Mouse (Mus musculus) gastrocnemius, postnatal 10 days (tissue): ENCODE measurements around the gene Fam3a. TPM values are rescaled to one million over a fixed set of nuclear protein-coding genes. Genes with fewer than 3 reads are reported as not detected.
"Not testable (repeated sequence)": the region's sequence is repeated elsewhere in the genome, so short reads cannot be mapped to it uniquely, and the experiment has no call there.

ENCODE experiments used
- DNase-seq: peaks from one replicate; pipeline ENCODE4 v3.0.0; 2021; ENCODE audit warnings: mixed read lengths
- long read RNA-seq, 2 experiments: library from polyadenylated mRNA; stranded (forward); transcript quantifications; one replicate each; pipeline ENCODE4 v2.0.0; 2021
- total RNA-seq, 2 experiments: library from RNA; stranded (reverse); gene quantifications; 2 replicates each; pipeline ENCODE4 v1.2.3; 2021

Gene Fam3a
- total RNA-seq: 10 to 100 TPM; 18.3 to 18.4 TPM
- long read RNA-seq, experiment 1, transcript Fam3a-206 (9 exons, 1,899 nt): major isoform, 16 of 30 reads
- long read RNA-seq, experiment 1, partial matches to known transcripts: 2 of 30 reads
- long read RNA-seq, experiment 1, other reads (novel, unspliced or antisense): 11 of 30 reads
- long read RNA-seq, experiment 2, transcript Fam3a-206 (9 exons, 1,899 nt): major isoform, 21 of 31 reads
- long read RNA-seq, experiment 2, partial matches to known transcripts: 0 of 31 reads
- long read RNA-seq, experiment 2, other reads (novel, unspliced or antisense): 10 of 31 reads

- peak; percentile 62 for DNase-seq
These were observed at the start of gene Fam3a, which contains the start of gene Ikbkg for GRCm38 (mm10) chrX:74392535-74393443. Gene Fam3a, minus strand, starts transcription at chrX:74393272. Gene Ikbkg, plus strand, starts transcription at chrX:74393290.

- peak; percentile 58 for DNase-seq
These were observed 36.3 kb upstream of the Fam3a start for GRCm38 (mm10) chrX:74429290-74429821.

- DNase-seq: peak; percentile 86
These were observed 35.8 kb upstream of the Fam3a start, which contains the start of gene G6pdx for GRCm38 (mm10) chrX:74428826-74429276. Gene G6pdx, minus strand, starts transcription at chrX:74429194.

DNA sequence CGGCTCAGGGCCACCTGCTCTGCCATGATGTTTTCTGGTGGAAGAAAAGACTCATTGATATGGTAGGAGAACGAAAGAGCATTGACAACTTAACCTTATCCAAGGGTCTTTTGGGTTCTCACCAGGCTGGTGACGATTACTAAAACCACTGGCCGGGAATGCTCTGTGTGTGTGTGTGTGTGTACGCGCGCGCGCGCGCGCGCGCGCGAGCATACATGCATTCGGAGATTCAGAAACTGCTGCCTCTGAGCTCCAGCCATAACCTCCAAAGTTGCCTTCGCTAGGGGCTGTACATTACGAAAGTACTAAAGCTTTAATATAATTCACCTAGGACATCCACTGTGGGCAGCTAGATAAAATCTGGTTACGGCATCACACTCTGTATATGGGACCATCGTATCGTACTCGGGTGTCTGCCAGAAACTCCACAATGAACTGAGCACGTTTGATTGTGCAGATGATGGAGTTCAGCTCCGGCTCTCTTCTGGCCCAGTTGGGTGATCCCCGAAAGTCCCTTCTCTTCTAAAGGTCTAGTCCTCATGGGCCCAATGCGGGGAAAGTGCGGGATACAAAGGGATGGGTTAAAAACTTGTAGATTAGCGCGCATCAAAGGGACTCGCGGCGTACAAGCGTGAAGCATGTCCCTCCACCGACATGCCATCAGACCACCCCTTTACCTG is 35.2 kb upstream of the Fam3a start:
- DNase-seq: no peak

GRCm38 (mm10) chrX:74427116-74427515 is 34.0 kb upstream of the Fam3a start:
- no peak for DNase-seq

- DNase-seq: no peak
These were observed 33.2 kb upstream of the Fam3a start for GRCm38 (mm10) chrX:74426256-74426655.

GRCm38 (mm10) chrX:74425195-74425594 is 32.1 kb upstream of the Fam3a start:
- no peak for DNase-seq

DNA sequence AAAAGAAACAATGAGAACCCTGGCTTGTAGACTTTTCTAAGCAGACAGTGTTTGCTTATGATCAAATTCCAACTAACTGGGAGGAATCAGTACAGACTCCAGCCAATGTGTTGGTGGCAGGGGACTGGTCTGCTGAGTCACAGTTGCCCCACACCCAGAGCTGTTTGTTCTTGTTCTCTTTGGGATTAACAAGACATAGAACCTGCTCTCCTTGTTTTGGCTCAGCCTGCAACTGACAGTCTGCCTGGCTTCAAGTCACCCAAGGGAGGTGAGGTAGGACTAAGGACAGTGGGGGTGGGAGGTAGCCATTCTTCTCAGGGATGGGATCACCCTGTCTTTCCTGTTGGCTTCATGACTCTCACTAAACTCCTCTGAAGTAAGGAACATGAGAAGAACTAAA is 31.4 kb upstream of the Fam3a start:
- no peak for DNase-seq

- DNase-seq: peak; percentile 36
These were observed 20.3 kb upstream of the Fam3a start for GRCm38 (mm10) chrX:74413377-74413776.

- no peak for DNase-seq
These were observed 15.3 kb upstream of the Fam3a start for GRCm38 (mm10) chrX:74408340-74408739.

- DNase-seq: no peak
These were observed 7.1 kb upstream of the Fam3a start for GRCm38 (mm10) chrX:74400136-74400535.

GRCm38 (mm10) chrX:74388153-74388552 is 4.9 kb downstream of the Fam3a start:
- DNase-seq: no peak

DNA sequence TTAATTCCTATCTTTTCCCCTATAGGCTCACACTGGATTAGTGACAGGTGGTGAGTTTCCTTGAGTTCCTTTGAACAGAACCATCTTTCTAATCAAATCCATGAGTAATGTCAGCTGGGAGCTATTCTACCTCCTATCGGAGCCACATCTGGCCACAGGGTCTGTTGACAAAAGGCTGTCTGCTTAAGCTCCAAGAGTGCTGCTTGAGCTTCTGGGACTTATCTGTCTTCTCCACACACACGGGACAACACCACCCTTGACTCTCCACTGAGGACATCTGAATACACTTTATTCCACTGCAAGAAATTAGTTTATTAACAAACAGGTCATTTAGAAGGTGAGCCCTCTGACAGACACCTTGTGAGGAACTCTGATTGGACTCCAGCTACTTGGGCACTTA is 8.6 kb downstream of the Fam3a start:
- DNase-seq: no peak

DNA sequence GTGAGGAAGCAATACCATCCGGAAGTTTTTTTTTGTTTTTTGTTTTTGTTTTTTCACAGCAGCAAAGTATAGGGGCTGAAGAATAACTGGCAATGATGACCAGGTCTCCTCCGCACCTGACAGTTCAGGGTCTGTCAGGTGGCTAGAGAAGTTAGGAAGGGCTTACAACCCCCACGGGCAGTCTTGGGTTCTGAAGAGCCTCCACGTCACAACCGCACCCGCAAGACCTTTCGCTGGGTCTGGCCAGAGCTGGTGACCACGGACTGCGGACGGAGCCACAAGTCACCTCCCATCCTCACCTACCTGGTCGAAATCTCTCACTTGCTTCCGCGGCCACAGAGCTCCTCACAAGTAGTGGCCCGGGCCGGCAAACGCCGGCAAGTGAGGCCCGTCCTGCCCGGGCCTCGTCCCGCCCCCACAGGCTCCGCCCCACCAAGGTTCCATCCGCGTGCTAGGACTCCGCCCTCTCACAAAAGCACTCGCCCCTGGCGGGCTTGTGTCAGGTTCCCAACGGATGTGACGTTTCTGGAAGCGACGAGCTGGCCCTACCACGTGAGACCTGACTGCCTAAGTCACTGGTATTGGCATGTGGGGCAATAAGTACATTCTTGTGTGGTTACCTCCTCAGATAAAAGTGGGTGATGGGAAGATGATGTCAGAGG is 20.1 kb downstream of the Fam3a start, which contains the start of the genes Ubl4a and Slc10a3:
TSS of gene Ubl4a (minus strand) at position 331 of the 662 bp plus-strand sequence.
TSS of gene Slc10a3 (minus strand) at position 462 of the 662 bp plus-strand sequence.
- DNase-seq: peak; percentile 79

DNA sequence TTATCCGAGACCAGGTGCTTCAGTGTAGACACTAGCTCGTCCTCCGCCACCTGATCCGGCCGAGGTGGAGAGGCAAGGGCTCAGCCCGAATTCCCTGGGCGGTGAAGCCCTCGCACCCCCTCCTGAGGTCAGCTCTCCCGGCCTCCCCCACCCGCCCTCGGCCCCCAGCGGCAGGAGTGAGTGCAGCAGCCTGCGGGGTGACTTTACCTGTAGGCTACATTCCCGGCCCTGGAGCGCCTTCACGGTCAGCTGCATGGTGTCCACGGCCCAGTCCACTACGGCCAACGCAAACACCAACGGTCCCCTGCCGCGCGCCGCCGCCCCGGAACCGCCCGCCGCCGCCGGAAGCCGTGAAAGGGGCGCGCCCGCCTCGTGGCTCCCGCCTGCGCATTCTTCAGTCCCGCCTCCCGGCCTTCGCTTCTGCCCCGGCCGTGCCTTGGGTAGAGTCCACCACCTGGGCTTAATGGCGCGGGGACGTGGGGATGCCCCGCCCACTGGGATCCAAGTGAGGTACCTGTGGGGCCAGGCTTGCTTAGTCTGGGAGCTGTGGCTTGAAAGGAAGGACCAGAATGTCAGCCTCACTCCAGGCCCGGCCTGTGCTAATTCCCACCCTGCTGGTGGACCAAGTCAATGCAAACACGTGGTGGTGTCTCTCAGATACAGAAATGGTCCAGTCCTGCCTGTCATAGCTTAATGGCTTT is 24.7 kb downstream of the Fam3a start:
- DNase-seq: peak; percentile 70

DNA sequence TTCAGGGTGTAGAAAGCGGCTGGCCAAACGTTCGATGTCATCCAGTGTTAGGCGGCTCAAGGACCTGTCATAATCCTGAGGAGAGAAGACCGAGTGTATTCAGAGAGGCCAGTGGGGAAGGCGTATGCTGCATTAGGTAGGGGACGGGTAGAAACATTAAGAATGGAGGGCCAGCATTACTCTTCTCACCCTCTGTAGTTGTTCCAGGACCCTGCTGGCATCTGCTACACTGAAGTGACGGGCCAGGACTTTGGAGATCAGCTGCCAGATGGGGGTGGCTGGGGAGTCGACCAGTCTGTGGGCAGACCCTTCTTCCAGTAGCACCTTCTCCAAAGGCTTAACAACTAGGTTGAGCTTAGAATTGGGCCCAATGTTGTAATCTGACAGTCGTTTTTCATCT is 25.6 kb downstream of the Fam3a start:
- DNase-seq: no peak

DNA sequence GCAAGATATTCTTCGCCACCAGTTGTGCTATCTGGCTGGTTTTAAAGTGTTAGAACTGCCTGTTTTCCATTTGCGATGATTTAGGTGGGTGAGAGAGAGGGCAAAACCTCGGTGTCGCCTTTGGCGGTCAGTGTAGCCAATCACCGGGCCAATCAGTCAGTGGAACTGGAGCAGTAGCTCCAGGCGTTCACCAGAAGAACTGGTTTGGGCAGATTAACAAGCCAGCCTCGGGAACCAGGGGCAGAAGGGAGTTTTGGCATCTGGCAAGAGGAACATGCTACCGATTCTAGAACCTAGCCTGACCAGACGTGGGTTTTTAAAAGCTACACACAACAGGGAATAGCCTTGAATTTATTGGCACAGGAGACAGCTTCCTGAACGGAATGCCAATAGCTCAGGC is 33.9 kb downstream of the Fam3a start:
- no peak for DNase-seq

DNA sequence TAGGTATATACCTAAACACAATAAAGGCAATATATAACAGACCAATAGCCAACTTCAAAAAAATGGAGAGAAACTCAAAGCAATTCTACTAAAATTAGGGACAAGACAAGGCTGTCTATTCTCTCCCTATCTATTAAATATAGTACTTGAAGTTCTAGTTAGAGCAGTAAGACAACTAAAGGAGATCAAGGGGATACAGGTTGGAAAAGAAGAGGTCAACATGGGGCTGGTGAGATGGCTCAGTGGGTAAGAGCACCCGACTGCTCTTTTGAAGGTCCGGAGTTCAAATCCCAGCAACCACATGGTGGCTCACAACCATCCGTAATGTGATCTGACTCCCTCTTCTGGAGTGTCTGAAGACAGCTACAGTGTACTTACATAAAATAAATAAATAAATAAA is 36.0 kb downstream of the Fam3a start:
- not testable (repeated sequence) for DNase-seq

DNA sequence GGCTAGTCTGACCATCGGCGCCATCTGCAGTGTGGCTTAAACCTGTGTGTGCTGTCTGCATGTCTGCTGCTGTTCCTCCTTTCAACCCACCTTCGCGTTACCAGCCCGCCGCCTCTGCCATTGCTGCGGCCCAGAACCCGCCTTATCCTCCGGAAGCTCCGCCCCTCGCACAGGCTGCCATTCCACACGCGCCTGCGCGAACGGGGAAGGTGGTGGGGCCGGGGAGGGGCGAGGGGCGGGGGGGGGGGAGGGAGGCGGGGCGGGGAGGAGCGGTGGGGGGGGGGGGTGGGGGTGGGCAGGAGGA is 39.7 kb downstream of the Fam3a start, which contains the start of gene Lage3:
TSS of gene Lage3 (minus strand) at position 152 of the 304 bp plus-strand sequence.
- DNase-seq: peak; percentile 70

GRCm38 (mm10) chrX:74352645-74353466 is 40.2 kb downstream of the Fam3a start:
- no peak for DNase-seq
